Mouse (Mus musculus) midbrain, embryonic 15.5 days (tissue): Measurements from ENCODE around the gene Vmn1r151. TPM values are rescaled to one million over a fixed set of nuclear protein-coding genes. Genes with fewer than 3 reads are reported as not detected.
"Not testable (repeated sequence)": the region's sequence is repeated elsewhere in the genome, so short reads cannot be mapped to it uniquely, and the experiment has no call there.

Source experiments
- ATAC-seq: fragments of 200-750 bp; cut with Nextera tagmentation; replicated peaks from 2 replicates; pipeline ENCODE4 v1.8.0; 2017; ENCODE audit warnings: moderate TSS enrichment
- H3K27ac ChIP-seq: fragments of 300-500 bp; sonication (generic); 2 replicates; pipeline ENCODE4 v1.5.1; 2015; ENCODE audit warnings: mild to moderate bottlenecking, inconsistent platforms
- H3K27me3 ChIP-seq: fragments of 300-500 bp; sonication (generic); replicated peaks from 2 replicates; pipeline ENCODE4 v1.6.1; 2015; ENCODE audit warnings: inconsistent platforms
- H3K36me3 ChIP-seq: fragments of 300-500 bp; sonication (generic); replicated peaks from 2 replicates; pipeline ENCODE4 v1.6.1; 2015; ENCODE audit warnings: inconsistent platforms
- H3K4me1 ChIP-seq: fragments of 300-500 bp; sonication (generic); 2 replicates; pipeline ENCODE4 v1.6.1; 2015; ENCODE audit warnings: inconsistent platforms
- H3K4me2 ChIP-seq: fragments of 300-500 bp; sonication (generic); 2 replicates; pipeline ENCODE4 v1.6.1; 2015; ENCODE audit warnings: inconsistent platforms, mild to moderate bottlenecking, moderate library complexity
- H3K4me3 ChIP-seq: fragments of 300-500 bp; sonication (generic); 2 replicates; pipeline ENCODE4 v1.5.1; 2015; ENCODE audit warnings: mild to moderate bottlenecking, inconsistent platforms
- H3K9ac ChIP-seq: fragments of 300-500 bp; sonication (generic); 2 replicates; pipeline ENCODE4 v1.6.1; 2015; ENCODE audit warnings: mild to moderate bottlenecking, inconsistent platforms
- H3K9me3 ChIP-seq: fragments of 300-500 bp; sonication (generic); 2 replicates; pipeline ENCODE4 v1.6.1; 2016; ENCODE audit warnings: inconsistent platforms
- WGBS: fragments of 180-500 bp; shearing (Covaris S2); methylation state at CpG from one replicate; pipeline ENCODE4 v1.1.7; 2015; ENCODE audit warnings: mixed read lengths; 5-methylcytosine and 5-hydroxymethylcytosine counted together
- polyA plus RNA-seq: library from polyadenylated mRNA; unstranded; fragments of >200 nt; fragmentation: Nextera tagmentation; extraction: Ambion mirVana; gene quantifications from 2 replicates; pipeline ENCODE4 v1.2.1, GENCODE M21; 2015

Gene Vmn1r151
- polyA plus RNA-seq: not detected in 2 replicates

- H3K9ac ChIP-seq, H3K27ac ChIP-seq: not testable (repeated sequence)
- 55% methylated on average over 2 of the region's 3 CpGs for WGBS
These were observed at the start of gene Vmn1r151 for GRCm38 (mm10) chr7:22499578-22499977. Gene Vmn1r151 (minus strand): TSS chr7:22499678.

GRCm38 (mm10) chr7:22534787-22535186 lies 35.3 kb upstream of the Vmn1r151 start, which contains the start of gene Gm8677:
Gene Gm8677 (minus strand): TSS chr7:22534887.
- H3K9ac ChIP-seq, H3K9me3 ChIP-seq, H3K36me3 ChIP-seq, H3K27ac ChIP-seq, H3K4me1 ChIP-seq, H3K27me3 ChIP-seq, ATAC-seq, H3K4me2 ChIP-seq, H3K4me3 ChIP-seq: not testable (repeated sequence)
- WGBS: no CpG with 5 or more reads among the region's 1 CpGs

More at GRCm38 (mm10) chr7:22499578-22499977, at the start of gene Vmn1r151:
- not testable (repeated sequence) for H3K4me1 ChIP-seq, ATAC-seq, H3K9me3 ChIP-seq, H3K36me3 ChIP-seq, H3K4me3 ChIP-seq, H3K4me2 ChIP-seq, H3K27me3 ChIP-seq

- ATAC-seq, H3K4me2 ChIP-seq, H3K4me3 ChIP-seq, H3K27me3 ChIP-seq, H3K4me1 ChIP-seq, H3K9me3 ChIP-seq, H3K36me3 ChIP-seq, H3K9ac ChIP-seq, H3K27ac ChIP-seq: not testable (repeated sequence)
- no CpG with 5 or more reads among the region's 3 CpGs for WGBS
These were observed 23.2 kb upstream of the Vmn1r151 start, which contains the start of gene Vmn1r152 for GRCm38 (mm10) chr7:22522667-22523066. Gene Vmn1r152 (plus strand): TSS chr7:22522967.

GRCm38 (mm10) chr7:22463975-22464374 lies 35.5 kb downstream of the Vmn1r151 start, which contains the start of gene Gm10665:
Gene Gm10665 (minus strand): TSS chr7:22464075.
- H3K36me3 ChIP-seq, H3K27ac ChIP-seq, H3K27me3 ChIP-seq, H3K4me2 ChIP-seq, H3K9ac ChIP-seq, ATAC-seq, H3K4me3 ChIP-seq, H3K9me3 ChIP-seq, H3K4me1 ChIP-seq: not testable (repeated sequence)
- no CpG with 5 or more reads among the region's 5 CpGs for WGBS

Other genes starting within 250 kb of the Vmn1r151 start
- gene Gm4187, start 170.0 kb downstream of the Vmn1r151 start, polyA plus RNA-seq: not detected in 2 replicates
- not detected in 2 replicates for gene Gm8660, start 128.6 kb downstream of the Vmn1r151 start, polyA plus RNA-seq
- not detected in 2 replicates for gene Vmn1r148, start 86.1 kb downstream of the Vmn1r151 start, polyA plus RNA-seq
- not detected in 2 replicates for gene Vmn1r149, start 61.4 kb downstream of the Vmn1r151 start, polyA plus RNA-seq
- not detected in 2 replicates for gene Gm10665, start 35.6 kb downstream of the Vmn1r151 start, polyA plus RNA-seq
- gene Vmn1r152, start 23.3 kb upstream of the Vmn1r151 start, polyA plus RNA-seq: not detected in 2 replicates
- gene Gm8677, start 35.2 kb upstream of the Vmn1r151 start, polyA plus RNA-seq: not detected in 2 replicates
- gene Gm4201, start 65.7 kb upstream of the Vmn1r151 start, polyA plus RNA-seq: not detected in 2 replicates
- not detected in 2 replicates for gene Gm4565, start 88.4 kb upstream of the Vmn1r151 start, polyA plus RNA-seq
- gene Vmn1r155, start 158.3 kb upstream of the Vmn1r151 start, polyA plus RNA-seq: not detected in 2 replicates
- not detected in 2 replicates for gene Gm8693, start 192.6 kb upstream of the Vmn1r151 start, polyA plus RNA-seq
- not detected in 2 replicates for gene Gm4567, start 220.0 kb upstream of the Vmn1r151 start, polyA plus RNA-seq